Mouse (Mus musculus): ENCODE data around the gene Foxp1. TPM values are rescaled to one million over a fixed set of nuclear protein-coding genes. Genes with fewer than 3 reads are reported as not detected.

Foxp1 gene
- polyA plus RNA-seq, 1 experiment from 2014 or later, result 45.3 TPM

- WGBS, result 89% methylated on average over 2 of the region's 2 CpGs
- H3K9me3 ChIP-seq (ENCODE audit: control insufficient read depth), result no peaks in the 10 kb centered on the region
- H3K9ac ChIP-seq (ENCODE audit: low read depth, low read length), result no peak overlapping the region
- H3K27me3 ChIP-seq (replicated peaks; ENCODE audit: control insufficient read depth, insufficient read depth, low read length), result no peaks in the 10 kb centered on the region
- no peaks in the 10 kb centered on the region for H3K36me3 ChIP-seq (ENCODE audit: control insufficient read depth, insufficient read depth)
- no peak for ATAC-seq
- H3K4me1 ChIP-seq (replicated peaks; ENCODE audit: control insufficient read depth, insufficient read depth, low read length), result no peaks in the 10 kb centered on the region
- H3K27ac ChIP-seq (ENCODE audit: low read depth, low read length), result no peak overlapping the region
- no peak overlapping the region for H3K4me3 ChIP-seq (ENCODE audit: low read depth, low read length)
- no peak for TF ChIP-seq CTCF (IDR thresholded peaks at IDR 0.05; ENCODE audit: low read depth)
- no peak overlapping the region for H3K4me2 ChIP-seq (replicated peaks; ENCODE audit: low read depth)
Observed at GRCm38 (mm10) chr6:99546416-99546815, 23.9 kb upstream of the Foxp1 start.

GRCm38 (mm10) chr6:99545437-99545836, 22.9 kb upstream of the Foxp1 start:
- H3K4me3 ChIP-seq (ENCODE audit: low read depth, low read length), result no peak overlapping the region
- H3K4me1 ChIP-seq (replicated peaks; ENCODE audit: control insufficient read depth, insufficient read depth, low read length), result no peaks in the 10 kb centered on the region
- H3K4me2 ChIP-seq (replicated peaks; ENCODE audit: low read depth), result no peak overlapping the region
- no peak for TF ChIP-seq CTCF (IDR thresholded peaks at IDR 0.05; ENCODE audit: low read depth)
- H3K27me3 ChIP-seq (replicated peaks; ENCODE audit: control insufficient read depth, insufficient read depth, low read length), result no peaks in the 10 kb centered on the region
- no peak for ATAC-seq
- H3K36me3 ChIP-seq (ENCODE audit: control insufficient read depth, insufficient read depth), result no peaks in the 10 kb centered on the region
- no peaks in the 10 kb centered on the region for H3K9me3 ChIP-seq (ENCODE audit: control insufficient read depth)
- 58% methylated on average over 6 of the region's 6 CpGs for WGBS
- no peak overlapping the region for H3K27ac ChIP-seq (ENCODE audit: low read depth, low read length)
- H3K9ac ChIP-seq (ENCODE audit: low read depth, low read length), result no peak overlapping the region

- H3K4me2 ChIP-seq (replicated peaks; ENCODE audit: low read depth), result no peak overlapping the region
- no peaks in the 10 kb centered on the region for H3K36me3 ChIP-seq (ENCODE audit: control insufficient read depth, insufficient read depth)
- no peak for ATAC-seq
- H3K4me3 ChIP-seq (ENCODE audit: low read depth, low read length), result no peak overlapping the region
- TF ChIP-seq CTCF (IDR thresholded peaks at IDR 0.05; ENCODE audit: low read depth), result no peak
- no peaks in the 10 kb centered on the region for H3K9me3 ChIP-seq (ENCODE audit: control insufficient read depth)
- H3K9ac ChIP-seq (ENCODE audit: low read depth, low read length), result no peak overlapping the region
- H3K27me3 ChIP-seq (replicated peaks; ENCODE audit: control insufficient read depth, insufficient read depth, low read length), result no peaks in the 10 kb centered on the region
- H3K4me1 ChIP-seq (replicated peaks; ENCODE audit: control insufficient read depth, insufficient read depth, low read length), result no peaks in the 10 kb centered on the region
- WGBS, result 50% methylated on average over 3 of the region's 3 CpGs
- no peak overlapping the region for H3K27ac ChIP-seq (ENCODE audit: low read depth, low read length)
Observed at GRCm38 (mm10) chr6:99541105-99541504, 18.6 kb upstream of the Foxp1 start.

GRCm38 (mm10) chr6:99540653-99541052, 18.1 kb upstream of the Foxp1 start:
- Histone ChIP-seq H3K27me3 (replicated peaks; ENCODE audit: control insufficient read depth, insufficient read depth, low read length) (no peaks in the 10 kb centered on the region), H3K36me3 (ENCODE audit: control insufficient read depth, insufficient read depth) (no peaks in the 10 kb centered on the region), H3K4me3 (ENCODE audit: low read depth, low read length) (no peak overlapping the region), H3K9me3 (ENCODE audit: control insufficient read depth) (no peaks in the 10 kb centered on the region), H3K9ac (ENCODE audit: low read depth, low read length) (no peak overlapping the region), H3K27ac (ENCODE audit: low read depth, low read length) (no peak overlapping the region), H3K4me2 (replicated peaks; ENCODE audit: low read depth) (no peak overlapping the region), H3K4me1 (replicated peaks; ENCODE audit: control insufficient read depth, insufficient read depth, low read length) (no peaks in the 10 kb centered on the region)
- TF ChIP-seq CTCF (IDR thresholded peaks at IDR 0.05; ENCODE audit: low read depth), result no peak
- WGBS, result 68% methylated on average over 6 of the region's 6 CpGs
- ATAC-seq, result no peak

GRCm38 (mm10) chr6:99540146-99540545, 17.6 kb upstream of the Foxp1 start:
- no peak for TF ChIP-seq CTCF (IDR thresholded peaks at IDR 0.05; ENCODE audit: low read depth)
- 81% methylated on average over 5 of the region's 5 CpGs for WGBS
- no peak overlapping the region for H3K4me3 ChIP-seq (ENCODE audit: low read depth, low read length)

DNA sequence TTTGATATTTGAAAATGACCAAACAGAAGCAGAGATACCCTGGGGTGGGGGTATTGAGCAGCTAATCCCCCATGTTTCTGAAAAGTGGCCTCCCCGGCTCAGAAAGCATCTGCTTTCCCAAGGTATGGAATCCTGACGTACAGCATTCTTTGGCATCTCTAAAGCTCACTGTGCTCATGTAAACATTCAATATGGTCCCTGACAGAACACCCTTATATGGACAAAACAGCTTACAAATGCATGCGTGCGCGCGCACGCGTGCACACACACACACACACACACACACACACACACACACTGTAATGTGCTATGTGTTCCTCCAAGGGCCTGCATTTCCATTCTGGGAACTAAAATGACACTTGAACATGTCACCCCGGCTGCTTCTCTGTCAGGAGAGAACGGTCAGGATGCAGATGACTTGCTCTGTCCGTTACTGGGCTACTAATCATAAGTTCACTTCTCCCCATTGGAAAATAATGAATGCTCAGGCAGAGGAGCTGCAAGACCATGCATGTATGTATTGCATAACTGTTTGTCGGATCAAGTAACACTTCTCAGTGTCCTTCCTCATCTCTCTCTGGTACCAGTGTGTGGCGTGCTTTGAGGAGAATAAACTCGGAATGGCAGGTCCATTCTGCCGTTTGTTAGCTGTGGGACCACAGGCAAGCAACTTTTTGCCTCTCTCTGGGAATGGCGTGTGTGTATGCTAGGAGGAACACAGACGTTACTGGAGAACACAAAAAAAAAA, 15.8 kb upstream of the Foxp1 start:
- Histone ChIP-seq H3K27me3 (replicated peaks; ENCODE audit: control insufficient read depth, insufficient read depth, low read length) (no peaks in the 10 kb centered on the region), H3K9ac (ENCODE audit: low read depth, low read length) (no peak overlapping the region), H3K9me3 (ENCODE audit: control insufficient read depth) (no peaks in the 10 kb centered on the region), H3K4me1 (replicated peaks; ENCODE audit: control insufficient read depth, insufficient read depth, low read length) (no peaks in the 10 kb centered on the region), H3K4me3 (ENCODE audit: low read depth, low read length) (no peak overlapping the region), H3K36me3 (ENCODE audit: control insufficient read depth, insufficient read depth) (no peaks in the 10 kb centered on the region), H3K4me2 (replicated peaks; ENCODE audit: low read depth) (no peak overlapping the region), H3K27ac (ENCODE audit: low read depth, low read length) (no peak overlapping the region)
- TF ChIP-seq CTCF (IDR thresholded peaks at IDR 0.05; ENCODE audit: low read depth), result no peak
- WGBS, result 64% methylated on average over 17 of the region's 17 CpGs
- ATAC-seq, result no peak

More at GRCm38 (mm10) chr6:99540146-99540545, 17.6 kb upstream of the Foxp1 start:
- no peaks in the 10 kb centered on the region for H3K36me3 ChIP-seq (ENCODE audit: control insufficient read depth, insufficient read depth)
- H3K9ac ChIP-seq (ENCODE audit: low read depth, low read length), result no peak overlapping the region
- no peak overlapping the region for H3K4me2 ChIP-seq (replicated peaks; ENCODE audit: low read depth)
- ATAC-seq, result no peak
- no peaks in the 10 kb centered on the region for H3K27me3 ChIP-seq (replicated peaks; ENCODE audit: control insufficient read depth, insufficient read depth, low read length)
- no peak overlapping the region for H3K27ac ChIP-seq (ENCODE audit: low read depth, low read length)
- H3K4me1 ChIP-seq (replicated peaks; ENCODE audit: control insufficient read depth, insufficient read depth, low read length), result no peaks in the 10 kb centered on the region
- no peaks in the 10 kb centered on the region for H3K9me3 ChIP-seq (ENCODE audit: control insufficient read depth)

Data from intestine, postnatal 0 days (tissue).